8 mouse cellular contexts compared by ENCODE assay signal in genomic region chr1:180811596-180812462, GRCm38 (mm10). TPM values are rescaled to one million over a fixed set of nuclear protein-coding genes. Genes with fewer than 3 reads are reported as not detected.
DNase-seq lines count a peak whose midpoint lies in the region; ATAC-seq lines count a peak whose summit lies in the region.

No protein-coding gene starts in this region.

- peak overlapping the region; percentile 32 for H3K4me2 ChIP-seq in embryonic facial prominence, embryonic 11.5 days (ENCODE audit: low read depth, low read length)
- peak overlapping the region; percentile 50 for H3K4me2 ChIP-seq in intestine, embryonic 15.5 days (replicated peaks)

- H3K9ac ChIP-seq in embryonic facial prominence, embryonic 11.5 days (replicated peaks; ENCODE audit: low read length) = peak overlapping the region; percentile 99
- H3K9ac ChIP-seq in intestine, embryonic 15.5 days = peak overlapping the region; percentile 100

- no peak for DNase-seq in heart, embryonic 10.5 days (ENCODE audit: low spot score)
- no peak for DNase-seq in heart, adult 11 months
- DNase-seq in embryonic facial prominence, embryonic 11.5 days (ENCODE audit: low spot score) = peak; percentile 44
- peak; percentile 67 for DNase-seq in lung, postnatal 36 days
- DNase-seq in right cerebral cortex, postnatal 10 days (ENCODE audit: low spot score in 2 of 2) = no peak

- WGBS in heart, embryonic 10.5 days = 7% methylated on average over 27 of the region's 27 CpGs
- 4% methylated on average over 27 of the region's 27 CpGs for WGBS in embryonic facial prominence, embryonic 11.5 days
- 1% methylated on average over 27 of the region's 27 CpGs for WGBS in intestine, embryonic 15.5 days

- no peaks in the 10 kb centered on the region for H3K9me3 ChIP-seq in heart, embryonic 10.5 days
- H3K9me3 ChIP-seq in embryonic facial prominence, embryonic 11.5 days (replicated peaks; ENCODE audit: control insufficient read depth, low read length) = no peaks in the 10 kb centered on the region
- H3K9me3 ChIP-seq in intestine, embryonic 15.5 days = no peaks in the 10 kb centered on the region

- peaks cover 20% of the 10 kb centered on the region for H3K4me1 ChIP-seq in heart, embryonic 10.5 days
- no peaks in the 10 kb centered on the region; the same call in 1 of the 2 replicates for H3K4me1 ChIP-seq in embryonic facial prominence, embryonic 11.5 days (ENCODE audit: control insufficient read depth, insufficient read depth, low read length)
- peaks cover 5% of the 10 kb centered on the region for H3K4me1 ChIP-seq in intestine, embryonic 15.5 days (replicated peaks)

- H3K36me3 ChIP-seq in heart, embryonic 10.5 days = peaks cover 39% of the 10 kb centered on the region
- peaks cover 18% of the 10 kb centered on the region for H3K36me3 ChIP-seq in embryonic facial prominence, embryonic 11.5 days (replicated peaks; ENCODE audit: control insufficient read depth, insufficient read depth, low read depth, low read length)
- peaks cover 18% of the 10 kb centered on the region for H3K36me3 ChIP-seq in intestine, embryonic 15.5 days

- H3K27me3 ChIP-seq in heart, embryonic 10.5 days (ENCODE audit: insufficient read depth, poor library complexity, severe bottlenecking) = no peaks in the 10 kb centered on the region
- H3K27me3 ChIP-seq in embryonic facial prominence, embryonic 11.5 days (ENCODE audit: control insufficient read depth, insufficient read depth, low read length) = no peaks in the 10 kb centered on the region
- no peaks in the 10 kb centered on the region for H3K27me3 ChIP-seq in intestine, embryonic 15.5 days (replicated peaks)

- H3K4me3 ChIP-seq in heart, embryonic 10.5 days = peak overlapping the region; percentile 95
- H3K4me3 ChIP-seq in embryonic facial prominence, embryonic 11.5 days (ENCODE audit: low read depth, low read length) = peak overlapping the region; percentile 94
- peak overlapping the region; percentile 96 for H3K4me3 ChIP-seq in intestine, embryonic 15.5 days (replicated peaks)

- H3K27ac ChIP-seq in heart, embryonic 10.5 days = peak overlapping the region; percentile 99
- H3K27ac ChIP-seq in embryonic facial prominence, embryonic 11.5 days (replicated peaks; ENCODE audit: low read depth, low read length) = peak overlapping the region; percentile 97
- H3K27ac ChIP-seq in intestine, embryonic 15.5 days = peak overlapping the region; percentile 100

- peak; percentile 18 for ATAC-seq in CD4-positive, CD25-positive, alpha-beta regulatory T cell, adult 4 months
- ATAC-seq in embryonic facial prominence, embryonic 11.5 days (replicated peaks; ENCODE audit: insufficient number of reproducible peaks, low FRiP score, low TSS enrichment, low read depth) = no peak
- no peak for ATAC-seq in intestine, embryonic 15.5 days
- no peak for ATAC-seq in megakaryocyte progenitor cell, adult 5-6 weeks (replicated peaks; ENCODE audit: poor library complexity)

RNA-seq across cellular contexts. Expression of gene H3f3a, which starts 1.9 kb away (rescaled TPM):
- polyA plus RNA-seq in heart, embryonic 10.5 days (2016; fragmentation: Nextera tagmentation; extraction: Ambion mirVana) = 1,530 and 1,842 TPM in 2 replicates
- 100 to 1,000 TPM; 579 to 648 TPM for polyA plus RNA-seq in CD4-positive, CD25-positive, alpha-beta regulatory T cell, adult 4 months (2017; shearing (Covaris generic))
- polyA plus RNA-seq in embryonic facial prominence, embryonic 11.5 days (2014; fragmentation: Nextera tagmentation; extraction: Ambion mirVana) = 3,882 and 3,910 TPM in 2 replicates
- polyA plus RNA-seq in intestine, embryonic 15.5 days (2015; fragmentation: Nextera tagmentation; extraction: Ambion mirVana) = 1,771 and 1,977 TPM in 2 replicates
- 1,870 and 2,095 TPM in 2 replicates for total RNA-seq in megakaryocyte progenitor cell, adult 5-6 weeks (2015)
- total RNA-seq in megakaryocyte progenitor cell, adult 5-6 weeks (2017) = 1,724 and 1,809 TPM in 2 replicates

RNA-seq across cellular contexts. Expression of gene Sde2, which starts 39.1 kb away (rescaled TPM):
- 32.3 and 39.8 TPM in 2 replicates for polyA plus RNA-seq in heart, embryonic 10.5 days (2016; fragmentation: Nextera tagmentation; extraction: Ambion mirVana)
- polyA plus RNA-seq in CD4-positive, CD25-positive, alpha-beta regulatory T cell, adult 4 months (2017; shearing (Covaris generic)) = 10 to 100 TPM; 44.4 to 50.2 TPM
- polyA plus RNA-seq in embryonic facial prominence, embryonic 11.5 days (2014; fragmentation: Nextera tagmentation; extraction: Ambion mirVana) = 38.2 and 38.6 TPM in 2 replicates
- polyA plus RNA-seq in intestine, embryonic 15.5 days (2015; fragmentation: Nextera tagmentation; extraction: Ambion mirVana) = 31.5 and 31.7 TPM in 2 replicates
- total RNA-seq in megakaryocyte progenitor cell, adult 5-6 weeks (2015) = 17.6 and 21.3 TPM in 2 replicates
- 29.9 and 33.6 TPM in 2 replicates for total RNA-seq in megakaryocyte progenitor cell, adult 5-6 weeks (2017)

Comparison
In these comparisons a context has a peak if more than half of its experiments do, and no peak if none do; other contexts are left out.
1. DNase-seq: peak in embryonic facial prominence, embryonic 11.5 days (single experiment) and lung, postnatal 36 days (single experiment); none in heart, embryonic 10.5 days (single experiment), heart, adult 11 months (single experiment) and right cerebral cortex, postnatal 10 days (0 of 2).
2. Peak in every context shown above with its lines, with median percentiles within 50 percentile points of each other: H3K27ac ChIP-seq and H3K4me3 ChIP-seq.